Mouse (Mus musculus) hindbrain, embryonic 12.5 days (tissue): ENCODE data around the gene Zfp207. TPM values are rescaled to one million over a fixed set of nuclear protein-coding genes. Genes with fewer than 3 reads are reported as not detected.

ENCODE experiments used
- ATAC-seq: fragments of 200-750 bp; cut with Nextera tagmentation; 2 replicates; pipeline ENCODE4 v1.8.0; 2017; ENCODE audit warnings: moderate TSS enrichment; ENCODE audit not compliant: low FRiP score
- H3K27ac ChIP-seq: fragments of 300-500 bp; sonication (generic); 2 replicates; pipeline ENCODE4 v1.5.1; 2016; ENCODE audit warnings: mild to moderate bottlenecking
- H3K27me3 ChIP-seq: fragments of 300-500 bp; sonication (generic); 2 replicates; pipeline ENCODE4 v1.6.1; 2016; ENCODE audit warnings: mild to moderate bottlenecking
- H3K36me3 ChIP-seq: fragments of 300-500 bp; sonication (generic); 2 replicates; pipeline ENCODE4 v1.6.1; 2016; ENCODE audit warnings: mild to moderate bottlenecking
- H3K4me1 ChIP-seq: fragments of 300-500 bp; sonication (generic); 2 replicates; pipeline ENCODE4 v1.6.1; 2016
- H3K4me2 ChIP-seq: fragments of 300-500 bp; sonication (generic); replicated peaks from 2 replicates; pipeline ENCODE4 v1.6.1; 2016; ENCODE audit warnings: mild to moderate bottlenecking
- H3K4me3 ChIP-seq: fragments of 300-500 bp; sonication (generic); 2 replicates; pipeline ENCODE4 v1.5.1; 2016; ENCODE audit warnings: mild to moderate bottlenecking
- H3K9ac ChIP-seq: fragments of 300-500 bp; sonication (generic); 2 replicates; pipeline ENCODE4 v1.6.1; 2016; ENCODE audit warnings: mild to moderate bottlenecking, moderate library complexity
- H3K9me3 ChIP-seq: fragments of 300-500 bp; sonication (generic); replicated peaks from 2 replicates; pipeline ENCODE4 v1.6.1; 2016; ENCODE audit warnings: mild to moderate bottlenecking
- WGBS: fragments of 180-500 bp; shearing (Covaris S2); methylation state at CpG from one replicate; pipeline ENCODE4 v1.1.7; 2016; 5-methylcytosine and 5-hydroxymethylcytosine counted together
- polyA plus RNA-seq: library from polyadenylated mRNA; unstranded; fragments of >200 nt; fragmentation: Nextera tagmentation; extraction: Ambion mirVana; gene quantifications from 2 replicates; pipeline ENCODE4 v1.2.1, GENCODE M21; 2016

Gene Zfp207
- polyA plus RNA-seq, 1 experiment from 2014 or later: 265 TPM

- Histone ChIP-seq H3K4me3 (no peak overlapping the region), H3K9ac (no peak overlapping the region), H3K36me3 (peaks cover 46% of the 10 kb centered on the region), H3K27ac (no peak overlapping the region), H3K4me1 (no peaks in the 10 kb centered on the region), H3K27me3 (no peaks in the 10 kb centered on the region), H3K4me2 (no peak overlapping the region), H3K9me3 (no peaks in the 10 kb centered on the region)
- 91% methylated on average over 3 of the region's 3 CpGs for WGBS
- no peak for ATAC-seq
These were observed 69.2 kb downstream of the Zfp207 start for GRCm38 (mm10) chr11:80452242-80452641.

GRCm38 (mm10) chr11:80453198-80453597 is 70.1 kb downstream of the Zfp207 start:
- Histone ChIP-seq H3K4me3 (no peak overlapping the region), H3K27ac (no peak overlapping the region), H3K9ac (no peak overlapping the region), H3K9me3 (no peaks in the 10 kb centered on the region), H3K27me3 (no peaks in the 10 kb centered on the region), H3K4me2 (no peak overlapping the region), H3K36me3 (peaks cover 48% of the 10 kb centered on the region), H3K4me1 (no peaks in the 10 kb centered on the region)
- ATAC-seq: no peak
- 95% methylated on average over 1 of the region's 1 CpGs for WGBS

Other genes starting within 250 kb of the Zfp207 start
- 23.6 and 26.4 TPM in 2 replicates for gene Tefm, start 241.1 kb upstream of the Zfp207 start, polyA plus RNA-seq
- gene Adap2, start 229.2 kb upstream of the Zfp207 start, polyA plus RNA-seq: 2.0 and 2.6 TPM in 2 replicates
- gene Rnf135, start 199.4 kb upstream of the Zfp207 start, polyA plus RNA-seq: 5.6 and 6.5 TPM in 2 replicates
- 70.8 and 74.2 TPM in 2 replicates for gene Rhot1, start 174.3 kb upstream of the Zfp207 start, polyA plus RNA-seq
- 28.4 and 32.3 TPM in 2 replicates for gene Rhbdl3, start 82.4 kb upstream of the Zfp207 start, polyA plus RNA-seq
- 28.7 and 31.4 TPM in 2 replicates for gene 5730455P16Rik, start 5.2 kb upstream of the Zfp207 start, polyA plus RNA-seq
- 316 and 330 TPM in 2 replicates for gene Psmd11, start 45.3 kb downstream of the Zfp207 start, polyA plus RNA-seq
- 76.3 and 77.3 TPM in 2 replicates for gene Cdk5r1, start 93.7 kb downstream of the Zfp207 start, polyA plus RNA-seq